Mouse (Mus musculus) liver (tissue): ENCODE results near the gene Bdh1.

Experiments
- DNase-seq: peaks from one replicate; pipeline ENCODE4 v3.0.0-alpha.2; 2020; ENCODE audit warnings: mixed read lengths

The Bdh1 gene

DNA sequence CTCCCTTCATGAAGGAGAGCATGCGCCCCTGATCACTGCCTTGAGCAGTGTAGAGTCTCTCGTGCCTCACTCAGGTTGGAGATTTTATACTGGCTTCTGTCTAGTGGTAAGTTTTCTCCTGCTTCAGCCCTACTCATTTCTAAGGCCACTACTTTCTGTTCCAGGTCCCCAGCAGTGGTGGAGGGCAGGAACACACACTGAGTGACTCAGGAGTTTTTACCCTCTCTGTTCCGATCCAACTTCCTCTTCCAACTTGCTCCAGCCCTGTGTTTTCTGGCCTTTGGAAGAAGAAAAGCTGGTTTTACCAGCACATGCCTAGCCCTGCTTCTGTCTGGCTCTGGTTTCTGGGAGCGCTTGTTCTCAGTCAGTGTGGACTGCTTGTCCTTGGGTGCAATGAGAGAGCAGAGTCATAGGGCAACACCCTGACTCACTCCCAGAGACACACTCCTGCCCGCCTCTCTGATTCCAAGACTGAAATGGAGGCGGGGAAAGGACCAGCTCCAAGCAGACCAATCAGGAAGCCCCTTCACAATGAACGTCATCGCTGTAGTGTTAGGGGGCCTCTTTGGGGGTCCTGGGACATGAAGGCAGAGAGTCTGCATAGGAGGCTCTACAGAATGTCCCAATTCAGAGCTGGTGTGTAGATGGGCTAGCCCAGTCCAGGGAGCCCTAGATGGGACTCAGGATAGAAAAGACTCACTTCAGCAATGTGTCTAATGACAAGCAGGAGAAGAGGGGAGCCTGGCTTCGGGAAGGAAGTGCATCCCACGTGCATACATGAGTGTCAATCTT, 84.8 kb downstream of the Bdh1 start:
- peak; percentile 36 for DNase-seq

DNA sequence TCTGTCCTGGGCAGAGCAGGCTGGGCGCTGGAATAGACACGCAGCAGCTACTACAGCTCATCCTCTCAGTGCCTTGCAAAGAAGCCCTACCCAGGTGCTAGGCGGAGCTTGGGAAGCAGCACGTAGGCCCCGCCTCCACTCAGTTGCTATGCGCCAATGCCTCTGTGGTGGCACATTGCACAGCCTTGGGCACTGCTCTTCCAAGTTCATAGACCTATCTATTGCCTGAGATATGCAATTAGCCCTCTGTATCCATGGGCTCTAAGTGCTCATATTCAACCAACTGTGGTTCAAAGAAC, 85.3 kb downstream of the Bdh1 start:
- DNase-seq: peak; percentile 75

- DNase-seq: peak; percentile 83
Observed at GRCm38 (mm10) chr16:31507794-31508526, 85.9 kb downstream of the Bdh1 start.
